Mouse (Mus musculus): ENCODE results near the gene E2f6.

DNA sequence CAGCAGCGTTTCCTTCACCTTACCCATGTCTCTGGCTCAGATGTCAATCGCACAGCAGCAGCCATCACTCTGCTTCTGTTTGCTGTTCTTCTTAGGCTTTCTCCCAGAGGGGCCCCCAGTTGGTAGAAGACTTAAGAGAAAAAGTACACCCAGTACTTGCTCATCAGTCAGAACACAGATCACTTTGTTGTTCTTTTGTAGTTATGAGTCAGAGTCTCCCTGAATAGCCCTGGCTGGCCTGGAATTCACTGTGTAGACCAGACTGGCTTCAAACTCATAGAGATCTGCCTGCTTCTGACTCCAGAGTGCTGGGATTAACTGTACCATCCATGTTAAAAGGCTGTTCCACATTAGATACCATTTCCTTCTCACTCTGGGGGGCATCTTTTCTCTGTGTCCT, 22.2 kb upstream of the E2f6 start:
- TF ChIP-seq CTCF (IDR thresholded peaks at IDR 0.05; ENCODE audit: low read depth) (no peak), EP300 (IDR thresholded peaks at IDR 0.05; ENCODE audit: low read depth) (no peak)

All from heart, postnatal 0 days (tissue).